Mouse (Mus musculus): Measurements from ENCODE around the gene 9130230L23Rik. TPM values are rescaled to one million over a fixed set of nuclear protein-coding genes. Genes with fewer than 3 reads are reported as not detected.

9130230L23Rik gene
- polyA plus RNA-seq (2014; fragmentation: Illumina TruSeq; extraction: RNeasy Lipid Tissue Mini Kit (QIAGEN cat#74804); ENCODE audit: low read depth, low replicate concordance), result 5.2 TPM

DNA sequence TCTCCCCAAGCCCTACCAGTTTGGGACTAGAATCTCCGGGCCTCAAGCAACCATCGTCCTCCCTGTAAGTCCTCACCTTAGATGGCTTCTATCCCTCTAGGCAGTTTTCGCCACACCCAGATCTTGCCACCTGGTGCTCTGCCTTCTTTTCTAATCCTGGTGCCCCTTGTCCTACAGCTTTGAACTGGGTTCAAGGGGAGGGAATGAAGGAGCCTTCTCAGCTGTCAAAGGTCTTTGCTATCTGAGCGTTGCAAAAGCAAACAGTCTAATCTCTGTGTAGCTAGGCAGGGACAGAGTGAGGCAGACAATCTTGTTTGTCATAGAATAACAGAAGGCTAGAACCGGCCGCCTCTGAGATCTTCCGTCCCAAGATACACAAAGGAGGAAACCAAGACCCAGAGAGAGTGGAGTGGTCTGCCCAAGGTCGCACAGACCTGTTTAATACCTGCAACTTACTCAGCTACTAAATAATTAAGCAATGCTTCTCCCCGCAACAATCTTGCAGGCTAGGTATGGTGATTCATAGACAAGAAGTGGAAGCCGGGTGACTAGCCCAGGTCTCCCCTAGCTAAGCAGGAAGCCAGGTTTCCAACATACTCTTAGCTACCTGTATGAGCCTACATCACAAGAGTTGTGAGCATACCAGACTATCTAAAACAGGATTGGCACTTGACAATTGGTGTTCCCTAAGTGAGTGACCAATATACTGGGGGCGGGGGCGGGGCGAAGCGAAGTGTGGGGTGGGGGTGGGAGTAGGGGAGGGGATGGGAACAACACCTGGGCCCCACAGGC lies at the start of gene 9130230L23Rik:
TSS of gene 9130230L23Rik (minus strand) at position 152 of the 792 bp plus-strand sequence.

GRCm38 (mm10) chr5:65934783-65935182 lies 69.3 kb downstream of the 9130230L23Rik start, which contains the start of gene Chrna9:
TSS of gene Chrna9 (plus strand) at chr5:65934921.

Other genes with a start within 250 kb of the 9130230L23Rik start
- 36.4 TPM for gene N4bp2, start 240.8 kb downstream of the 9130230L23Rik start, polyA plus RNA-seq (2014; fragmentation: Illumina TruSeq; extraction: RNeasy Lipid Tissue Mini Kit (QIAGEN cat#74804); ENCODE audit: low read depth, low replicate concordance)
- gene Rhoh, start 143.1 kb downstream of the 9130230L23Rik start, polyA plus RNA-seq (2014; fragmentation: Illumina TruSeq; extraction: RNeasy Lipid Tissue Mini Kit (QIAGEN cat#74804); ENCODE audit: low read depth, low replicate concordance), result 1.8 TPM
- gene Chrna9, start 69.4 kb downstream of the 9130230L23Rik start, polyA plus RNA-seq (2014; fragmentation: Illumina TruSeq; extraction: RNeasy Lipid Tissue Mini Kit (QIAGEN cat#74804); ENCODE audit: low read depth, low replicate concordance), result not detected
- gene Rbm47, start 168.8 kb upstream of the 9130230L23Rik start, polyA plus RNA-seq (2014; fragmentation: Illumina TruSeq; extraction: RNeasy Lipid Tissue Mini Kit (QIAGEN cat#74804); ENCODE audit: low read depth, low replicate concordance), result 89.7 TPM